Mouse (Mus musculus) kidney, adult 2 months (tissue): Measurements from ENCODE around the gene Tsc22d3. TPM values are rescaled to one million over a fixed set of nuclear protein-coding genes. Genes with fewer than 3 reads are reported as not detected.

Source experiments
- DNase-seq: peaks from one replicate; pipeline ENCODE4 v3.0.0; 2021
- H3K27ac ChIP-seq: fragments of 200-500 bp; 2 replicates; pipeline ENCODE4 v1.5.1; 2012; ENCODE audit warnings: low read depth, low read length, control low read depth, inconsistent platforms; ENCODE audit not compliant: insufficient read depth
- H3K27me3 ChIP-seq: fragments of 200-500 bp; replicated peaks from 2 replicates; pipeline ENCODE4 v1.6.1; 2012; ENCODE audit warnings: mild to moderate bottlenecking, moderate library complexity, low read length, inconsistent platforms; ENCODE audit not compliant: control insufficient read depth, insufficient read depth
- H3K36me3 ChIP-seq: fragments of 200-500 bp; 2 replicates; pipeline ENCODE4 v1.6.1; 2012; ENCODE audit warnings: mild to moderate bottlenecking, moderate library complexity, low read length, inconsistent platforms; ENCODE audit not compliant: control insufficient read depth, insufficient read depth
- H3K4me1 ChIP-seq: fragments of 200-500 bp; 2 replicates; pipeline ENCODE4 v1.6.1; 2011; ENCODE audit warnings: low read length; ENCODE audit not compliant: control insufficient read depth, insufficient read depth
- H3K4me3 ChIP-seq: fragments of 200-500 bp; 2 replicates; pipeline ENCODE4 v1.5.1; 2011; ENCODE audit warnings: mild to moderate bottlenecking, low read depth, low read length, control low read depth; ENCODE audit not compliant: insufficient read depth
- CTCF ChIP-seq: fragments of 200-500 bp; conservative IDR thresholded peaks from 2 replicates; pipeline ENCODE4 v1.5.1; 2011; ENCODE audit warnings: low read depth, mild to moderate bottlenecking, control low read depth, low read length, moderate library complexity, mixed read lengths; ENCODE audit not compliant: insufficient read depth, insufficient read length
- POLR2A ChIP-seq: fragments of 200-500 bp; IDR thresholded peaks from one replicate; pipeline ENCODE4 v1.6.1; 2011; ENCODE audit warnings: low read depth, low read length, control low read depth
- WGBS: fragments of 180-500 bp; shearing (Covaris S2); methylation state at CpG from one replicate; pipeline ENCODE4 v1.1.7; 2018; 5-methylcytosine and 5-hydroxymethylcytosine counted together
- polyA plus RNA-seq: library from polyadenylated mRNA; depleted of rRNA; stranded (reverse); fragments of >200 nt; gene quantifications from 2 replicates; pipeline ENCODE4 v1.2.3, GENCODE M21; 2012; rRNA removed

Tsc22d3 gene
- 36.2 and 51.6 TPM in 2 replicates for polyA plus RNA-seq

DNA sequence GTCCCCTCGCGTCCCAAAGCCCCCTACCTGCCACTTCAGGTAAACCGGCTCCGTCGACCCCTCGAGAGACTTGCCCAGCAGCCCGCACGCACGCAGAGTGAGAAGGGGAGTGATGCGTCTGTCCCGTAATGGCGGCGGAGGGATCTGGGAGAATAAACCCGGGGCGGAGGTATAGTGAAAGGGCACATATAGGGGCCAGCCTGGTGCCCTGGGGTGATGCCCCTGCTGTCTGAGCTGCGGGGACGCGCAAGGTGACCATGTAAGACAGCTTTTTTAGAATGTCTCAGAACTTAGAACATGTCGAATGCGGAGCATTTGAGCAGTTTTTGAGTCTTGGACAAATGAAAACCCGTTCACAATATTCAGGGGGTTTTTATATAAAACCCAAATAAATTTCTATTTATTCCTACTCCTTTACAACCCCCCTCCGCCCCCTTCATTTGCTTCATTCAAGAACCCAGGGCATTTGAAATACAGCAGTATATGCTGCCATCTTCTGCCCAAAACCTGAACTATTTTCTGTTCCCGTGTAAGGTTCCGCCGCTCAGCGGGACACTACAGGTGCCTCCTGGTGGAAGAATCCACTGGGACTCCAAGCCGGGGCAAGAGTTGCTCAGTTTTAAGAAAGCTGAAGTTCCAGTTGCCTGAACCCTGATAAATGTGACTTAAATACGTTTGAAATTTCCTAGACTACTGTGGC lies at the start of gene Tsc22d3:
Gene Tsc22d3, minus strand, starts transcription at position 250 of the 700 bp plus-strand sequence.
- no peaks in the 10 kb centered on the region for H3K36me3 ChIP-seq
- no peaks in the 10 kb centered on the region for H3K27me3 ChIP-seq

DNA sequence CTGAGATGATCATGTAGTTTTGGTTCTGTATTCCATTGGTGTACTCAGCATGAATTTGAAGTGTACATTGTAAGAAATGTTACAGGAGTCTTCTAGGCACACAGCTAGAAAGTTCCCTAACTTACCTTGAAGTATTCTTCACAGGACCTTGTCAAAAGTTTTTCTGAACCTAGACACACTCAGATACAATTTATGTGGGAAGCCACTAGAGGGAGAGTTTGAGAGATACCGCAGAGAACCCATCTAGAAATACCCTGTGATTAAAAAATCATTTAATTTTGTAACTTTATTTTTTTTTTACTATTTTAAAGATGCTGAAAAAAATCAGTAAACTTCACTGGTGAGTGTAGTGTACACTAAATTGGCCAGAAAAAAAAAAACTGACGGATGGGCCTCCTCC lies 39.1 kb upstream of the Tsc22d3 start:
- H3K4me1 ChIP-seq = no peaks in the 10 kb centered on the region
- TF ChIP-seq CTCF (no peak), POLR2A (no peak)
- DNase-seq = no peak
- 80% methylated on average over 2 of the region's 2 CpGs for WGBS
- no peaks in the 10 kb centered on the region for H3K27me3 ChIP-seq
- no peak overlapping the region for H3K27ac ChIP-seq
- H3K4me3 ChIP-seq = no peak overlapping the region
- H3K36me3 ChIP-seq = no peaks in the 10 kb centered on the region

More for the DNA sequence above, at the start of gene Tsc22d3:
- Histone ChIP-seq H3K4me1 (0 out of 2 replicates have a peak, but pooled peaks cover 4% of the 10 kb centered on the region), H3K4me3 (peak within 1 kb of the TSS; percentile 59), H3K27ac (no peak within 1 kb of the TSS)
- peak; percentile 84 for DNase-seq
- WGBS = under 1% methylated on average over 28 of the region's 28 CpGs
- TF ChIP-seq POLR2A (no peak), CTCF (peak; percentile 75)

DNA sequence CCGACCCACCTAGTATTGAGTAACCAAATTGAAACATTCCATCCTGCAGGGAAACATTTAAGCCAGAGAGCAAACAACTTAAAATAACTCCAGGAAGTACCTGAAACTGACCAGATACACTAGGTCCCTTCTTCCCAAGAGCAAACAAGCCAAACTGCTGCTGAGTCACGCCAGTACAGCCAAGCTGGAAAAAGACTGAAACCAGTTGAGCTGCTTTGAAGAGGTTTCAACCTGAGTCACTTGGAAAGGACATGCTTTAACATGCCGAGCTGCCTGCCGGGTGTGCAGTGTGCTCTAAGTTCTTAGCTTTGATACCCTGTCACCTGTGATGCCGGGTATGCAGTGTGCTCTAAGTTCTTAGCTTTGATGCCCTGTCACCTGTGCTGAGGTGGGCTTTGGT lies 37.6 kb upstream of the Tsc22d3 start:
- no peak overlapping the region for H3K27ac ChIP-seq
- no peaks in the 10 kb centered on the region for H3K27me3 ChIP-seq
- DNase-seq = no peak
- no peaks in the 10 kb centered on the region for H3K36me3 ChIP-seq
- H3K4me3 ChIP-seq = no peak overlapping the region
- no peaks in the 10 kb centered on the region for H3K4me1 ChIP-seq
- 88% methylated on average over 5 of the region's 5 CpGs for WGBS
- TF ChIP-seq POLR2A (no peak), CTCF (no peak)

DNA sequence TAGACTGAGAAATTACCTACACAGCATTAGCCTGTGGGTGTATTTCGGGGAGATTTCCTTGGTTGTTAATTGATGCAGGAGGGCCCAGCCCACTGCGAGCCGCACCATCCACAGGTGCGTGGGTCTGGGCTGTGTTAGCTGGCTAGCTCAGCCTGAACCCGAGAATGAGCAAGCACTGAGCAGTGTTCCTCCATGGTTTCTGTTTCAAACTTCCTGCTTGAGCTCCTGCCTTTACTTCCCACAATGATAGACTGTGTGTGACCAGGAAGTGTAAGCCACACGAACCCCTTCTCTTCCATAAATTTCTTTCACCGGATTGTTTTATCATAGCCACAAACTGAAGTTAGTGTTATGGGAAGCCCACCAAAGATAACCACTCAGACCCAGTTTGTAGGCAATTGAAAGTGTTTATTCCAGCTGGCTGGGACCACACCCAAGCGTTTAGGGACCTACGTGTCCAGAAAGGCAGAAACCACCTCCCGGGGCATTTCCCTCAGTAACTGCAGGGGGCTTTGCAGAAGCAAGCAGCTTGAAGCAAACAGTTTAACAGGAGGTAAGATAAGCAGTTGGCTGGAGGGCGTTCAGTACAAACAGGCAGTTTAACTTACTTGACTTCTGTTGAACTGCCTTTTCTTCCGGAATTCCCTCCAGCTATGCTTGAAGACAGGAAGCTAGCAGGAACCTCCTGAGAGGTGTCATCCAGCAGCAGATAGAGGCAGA lies 24.6 kb upstream of the Tsc22d3 start:
- WGBS = 53% methylated on average over 12 of the region's 12 CpGs
- Histone ChIP-seq H3K27ac (no peak overlapping the region), H3K36me3 (no peaks in the 10 kb centered on the region), H3K27me3 (no peaks in the 10 kb centered on the region), H3K4me3 (no peak overlapping the region), H3K4me1 (no peaks in the 10 kb centered on the region)
- TF ChIP-seq POLR2A = no peak
- TF ChIP-seq CTCF = no peak
- DNase-seq = no peak

DNA sequence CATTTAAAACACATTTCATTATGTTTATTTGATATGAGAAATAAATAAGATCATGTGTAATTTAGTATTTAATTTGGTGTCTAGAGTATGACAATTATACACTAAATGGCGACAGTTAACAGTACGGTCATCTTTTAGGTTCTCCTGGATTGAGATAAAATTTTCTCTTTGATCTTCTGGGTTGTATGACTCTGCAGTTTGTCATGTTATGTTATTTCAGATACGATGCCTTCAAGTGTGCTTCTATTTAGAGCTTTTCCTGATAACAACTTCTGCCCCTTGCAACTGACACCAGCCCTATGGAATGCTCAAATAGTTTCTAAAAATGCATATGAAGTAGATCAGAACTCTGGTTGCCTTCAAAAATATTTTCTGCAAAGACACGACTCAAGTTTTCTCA lies 9.5 kb upstream of the Tsc22d3 start:
- WGBS = 88% methylated on average over 4 of the region's 4 CpGs
- H3K4me3 ChIP-seq = no peak overlapping the region
- TF ChIP-seq POLR2A = no peak
- no peaks in the 10 kb centered on the region for H3K27me3 ChIP-seq
- H3K36me3 ChIP-seq = no peaks in the 10 kb centered on the region
- DNase-seq = no peak
- no peaks in the 10 kb centered on the region for H3K4me1 ChIP-seq
- no peak overlapping the region for H3K27ac ChIP-seq

DNA sequence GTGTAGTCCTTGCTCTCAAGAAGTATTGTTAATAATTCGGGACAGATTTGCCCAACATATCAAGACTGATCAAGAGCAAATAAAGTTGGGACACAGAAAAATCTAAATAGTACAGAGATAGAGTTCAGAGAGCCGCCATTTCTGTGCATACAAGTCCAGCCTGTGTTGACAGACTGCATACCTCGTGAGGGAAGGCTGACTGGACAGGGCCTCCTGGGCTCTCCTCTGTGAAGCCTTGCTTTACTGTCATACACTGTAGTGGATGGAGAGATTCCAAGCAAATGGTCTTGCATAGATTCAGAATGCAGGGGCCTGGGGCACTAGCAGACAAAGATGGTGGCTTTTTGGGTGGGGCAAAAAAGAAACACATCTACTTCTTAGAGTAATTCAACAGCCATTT lies 1.4 kb upstream of the Tsc22d3 start:
- H3K27me3 ChIP-seq = no peaks in the 10 kb centered on the region
- H3K27ac ChIP-seq = no peak overlapping the region
- H3K36me3 ChIP-seq = no peaks in the 10 kb centered on the region
- H3K4me1 ChIP-seq = 0 out of 2 replicates have a peak, but pooled peaks cover 4% of the 10 kb centered on the region
- WGBS = 83% methylated on average over 3 of the region's 3 CpGs
- TF ChIP-seq CTCF (no peak), POLR2A (no peak)
- no peak overlapping the region for H3K4me3 ChIP-seq
- no peak for DNase-seq

DNA sequence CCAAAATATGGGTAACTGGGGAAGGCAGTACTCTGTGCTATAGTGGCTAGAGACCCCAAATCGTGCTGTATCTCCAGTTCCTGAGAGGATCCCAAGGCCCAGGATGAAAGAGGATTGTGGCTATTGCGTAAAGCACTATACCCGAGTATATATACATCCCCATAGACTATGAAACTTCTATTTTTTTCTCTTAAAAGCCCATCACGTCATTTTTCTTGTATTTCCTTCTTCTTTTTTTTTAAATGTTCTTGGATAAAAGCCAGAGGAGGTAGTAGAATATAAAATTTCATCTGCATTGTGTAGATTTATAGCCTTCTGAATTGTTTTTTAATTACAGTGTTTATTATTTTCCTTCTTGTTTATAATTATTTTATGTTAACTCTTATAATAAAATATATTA lies 852 bp upstream of the Tsc22d3 start:
- Histone ChIP-seq H3K4me3 (no peak overlapping the region), H3K27ac (no peak overlapping the region), H3K4me1 (0 out of 2 replicates have a peak, but pooled peaks cover 4% of the 10 kb centered on the region), H3K36me3 (no peaks in the 10 kb centered on the region), H3K27me3 (no peaks in the 10 kb centered on the region)
- DNase-seq = no peak
- TF ChIP-seq CTCF = no peak
- no peak for TF ChIP-seq POLR2A
- WGBS = 65% methylated on average over 4 of the region's 4 CpGs
